Mouse (Mus musculus) E14TG2a.4 (cell line): ENCODE measurements at regions not wholly inside any gene's neighbourhood (a gene's known extent, or its start where the extent isn't known, plus 50 kb on each side); places are given as distances from the start of the nearest gene placed in this dataset.
"Not testable (repeated sequence)": the region's sequence is repeated elsewhere in the genome, so short reads cannot be mapped to it uniquely, and the experiment has no call there.

Experiments used
- CTCF ChIP-seq: conservative IDR thresholded peaks from 2 replicates; pipeline ENCODE4 v1.5.1; 2014; ENCODE audit warnings: low read length
- NANOG ChIP-seq: IDR thresholded peaks from 2 replicates; pipeline ENCODE4 v1.6.1; 2014; ENCODE audit warnings: borderline replicate concordance, low read length, mixed read lengths

GRCm38 (mm10) chr1:12126611-12127010, 712.7 kb downstream of the A830018L16Rik start:
- TF ChIP-seq CTCF = not testable (repeated sequence)
- TF ChIP-seq NANOG = peak; percentile 26; the same call in 1 of the 2 replicates
